Mouse (Mus musculus) spleen, adult 2 months (tissue): ENCODE data around the gene Snx12.

Experiments used
- CTCF ChIP-seq: fragments of 200-500 bp; IDR thresholded peaks from 2 replicates; pipeline ENCODE4 v1.5.1; 2011; ENCODE audit warnings: mild to moderate bottlenecking, inconsistent platforms; ENCODE audit not compliant: insufficient read depth, insufficient read length, insufficient replicate concordance; ENCODE audit errors: extremely low read depth
- POLR2A ChIP-seq: fragments of 200-500 bp; IDR thresholded peaks from 2 replicates; pipeline ENCODE4 v1.6.1; 2011; ENCODE audit warnings: low read depth, low read length, inconsistent platforms

DNA sequence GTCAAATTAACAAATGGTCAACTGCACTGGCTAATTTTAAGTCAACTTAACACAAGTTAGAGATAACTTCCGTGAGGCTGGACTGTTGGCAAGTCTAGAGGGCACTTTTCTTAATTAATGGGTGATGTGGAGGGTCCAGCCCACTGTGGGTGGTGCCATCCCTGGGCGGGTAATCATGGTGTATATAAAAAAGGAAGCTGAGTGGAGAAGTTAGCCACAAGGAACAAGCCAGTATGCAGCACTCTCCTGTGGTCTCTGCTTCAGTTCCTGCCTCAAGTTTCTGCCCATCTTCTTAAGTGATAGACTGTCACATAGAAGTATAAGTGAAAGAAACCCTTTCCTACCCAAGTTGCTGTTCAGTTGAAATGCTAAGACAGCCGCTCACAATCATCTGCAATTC lies 33.1 kb downstream of the Snx12 start:
- no peak for TF ChIP-seq POLR2A
- TF ChIP-seq CTCF: no peak
